Mouse (Mus musculus) olfactory bulb, adult 2 months (tissue): ENCODE measurements around the gene Draxin. TPM values are rescaled to one million over a fixed set of nuclear protein-coding genes. Genes with fewer than 3 reads are reported as not detected.

Experiments
- H3K27ac ChIP-seq: fragments of 200-500 bp; 2 replicates; pipeline ENCODE4 v1.5.1; 2012; ENCODE audit warnings: low read depth, low read length; ENCODE audit not compliant: insufficient read depth
- H3K4me1 ChIP-seq: fragments of 200-500 bp; 2 replicates; pipeline ENCODE4 v1.6.1; 2012; ENCODE audit warnings: low read length; ENCODE audit not compliant: control insufficient read depth, insufficient read depth
- H3K4me3 ChIP-seq: fragments of 200-500 bp; 2 replicates; pipeline ENCODE4 v1.5.1; 2012; ENCODE audit warnings: mild to moderate bottlenecking, low read depth, low read length, moderate library complexity; ENCODE audit not compliant: insufficient read depth
- CTCF ChIP-seq: fragments of 200-500 bp; IDR thresholded peaks from 2 replicates; pipeline ENCODE4 v1.5.1; 2012; ENCODE audit warnings: low read depth, mild to moderate bottlenecking, low read length, moderate library complexity; ENCODE audit not compliant: insufficient read depth
- POLR2A ChIP-seq: fragments of 200-500 bp; IDR thresholded peaks from 2 replicates; pipeline ENCODE4 v1.6.1; 2012; ENCODE audit warnings: mild to moderate bottlenecking, low read depth, low read length, moderate library complexity; ENCODE audit not compliant: insufficient read depth
- WGBS: fragments of 180-500 bp; shearing (Covaris S2); methylation state at CpG from one replicate; pipeline ENCODE4 v1.1.7; 2018; 5-methylcytosine and 5-hydroxymethylcytosine counted together
- polyA plus RNA-seq: library from polyadenylated mRNA; stranded (reverse); fragments of >200 nt; gene quantifications from 2 replicates; pipeline ENCODE4 v1.2.4, GENCODE M21; 2012; ENCODE audit warnings: low replicate concordance; ENCODE audit not compliant: missing spikeins, insufficient read depth, insufficient read length

Draxin gene
- polyA plus RNA-seq, 1 experiment: not detected

DNA sequence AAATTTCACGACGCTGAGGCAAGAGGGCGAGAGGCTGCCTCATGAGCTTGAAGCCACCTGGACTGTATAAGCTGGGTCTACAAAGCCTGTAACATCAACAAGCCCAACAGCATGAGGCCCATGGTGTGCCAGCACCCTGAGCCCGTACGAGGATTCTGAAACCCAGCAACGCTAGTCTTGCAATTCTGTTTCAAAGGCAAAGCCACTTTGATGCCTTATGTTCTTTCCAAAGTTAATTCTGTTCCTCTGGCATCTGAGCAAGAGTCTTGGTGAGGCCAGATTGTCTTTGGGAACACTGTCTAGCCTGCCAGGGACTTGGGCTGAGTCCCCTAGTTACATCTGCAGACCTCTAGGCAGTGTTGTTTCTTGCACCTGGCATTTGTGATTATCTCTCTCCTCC lies 71.5 kb downstream of the Draxin start:
- Histone ChIP-seq H3K27ac (no peak overlapping the region), H3K4me3 (no peak overlapping the region), H3K4me1 (no peaks in the 10 kb centered on the region)
- TF ChIP-seq CTCF: no peak
- TF ChIP-seq POLR2A: no peak
- 72% methylated on average over 6 of the region's 6 CpGs for WGBS

DNA sequence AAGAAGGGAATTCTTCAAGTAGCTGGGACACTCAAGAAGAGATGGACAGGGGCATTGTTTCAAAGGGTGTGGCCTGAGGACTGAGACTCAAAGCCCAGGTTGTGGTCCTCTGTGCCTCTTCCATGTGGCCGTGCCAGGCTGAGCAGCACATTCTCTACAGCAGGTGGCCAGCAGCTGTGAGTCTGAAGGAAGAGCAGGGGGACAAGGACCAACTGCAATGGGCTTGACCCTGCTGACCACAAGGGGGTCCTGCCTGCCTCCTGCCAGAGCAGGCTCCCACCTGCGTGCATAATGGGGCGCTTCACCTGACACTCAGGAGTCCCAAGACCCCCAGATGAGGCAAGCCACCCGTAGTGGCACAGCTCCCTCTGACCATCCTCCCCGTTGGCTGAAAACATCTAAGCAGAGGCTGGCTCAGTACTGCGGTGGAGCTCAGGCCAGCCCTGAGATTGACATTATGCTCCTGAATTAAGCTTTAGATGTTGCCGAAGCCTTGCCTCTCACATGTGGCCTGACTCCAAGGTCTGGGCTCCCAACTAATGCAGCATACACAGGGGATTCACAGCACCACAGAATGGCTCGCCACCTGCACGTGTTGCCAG lies 72.2 kb downstream of the Draxin start:
- Histone ChIP-seq H3K4me1 (no peaks in the 10 kb centered on the region), H3K27ac (no peak overlapping the region), H3K4me3 (no peak overlapping the region)
- 78% methylated on average over 9 of the region's 9 CpGs for WGBS
- TF ChIP-seq POLR2A (no peak), CTCF (no peak)

DNA sequence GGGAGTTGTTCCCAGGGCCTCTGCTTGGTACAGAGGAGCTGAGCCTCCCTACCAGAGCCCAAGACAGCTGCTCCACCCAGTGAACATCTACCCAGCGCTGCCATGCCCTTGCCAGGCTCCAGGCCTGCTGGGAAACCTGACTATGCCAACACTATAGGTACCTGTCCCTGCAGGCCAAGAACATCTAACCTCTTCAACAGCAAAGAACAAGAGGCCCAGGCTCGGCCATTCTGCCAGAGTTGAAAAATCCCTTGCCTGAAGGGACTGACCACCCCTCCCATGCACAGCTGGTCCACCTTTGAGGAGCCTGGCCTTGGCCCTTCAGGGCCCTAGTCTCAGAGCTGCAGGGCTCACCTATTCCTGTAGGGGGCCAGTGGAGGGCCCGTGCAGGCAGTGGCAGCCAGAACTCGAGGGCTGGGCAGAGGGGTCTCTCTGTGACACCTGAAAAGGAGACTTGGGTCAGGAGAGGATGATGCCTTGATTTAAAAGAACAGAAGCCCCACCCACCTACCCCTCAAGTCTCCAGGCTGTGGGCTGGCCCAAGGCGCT lies 72.8 kb downstream of the Draxin start:
- no peak overlapping the region for H3K4me3 ChIP-seq
- TF ChIP-seq POLR2A: no peak
- no peak; the same call in 1 of the 2 replicates for TF ChIP-seq CTCF
- no peak overlapping the region for H3K27ac ChIP-seq
- H3K4me1 ChIP-seq: no peaks in the 10 kb centered on the region
- 76% methylated on average over 5 of the region's 5 CpGs for WGBS

DNA sequence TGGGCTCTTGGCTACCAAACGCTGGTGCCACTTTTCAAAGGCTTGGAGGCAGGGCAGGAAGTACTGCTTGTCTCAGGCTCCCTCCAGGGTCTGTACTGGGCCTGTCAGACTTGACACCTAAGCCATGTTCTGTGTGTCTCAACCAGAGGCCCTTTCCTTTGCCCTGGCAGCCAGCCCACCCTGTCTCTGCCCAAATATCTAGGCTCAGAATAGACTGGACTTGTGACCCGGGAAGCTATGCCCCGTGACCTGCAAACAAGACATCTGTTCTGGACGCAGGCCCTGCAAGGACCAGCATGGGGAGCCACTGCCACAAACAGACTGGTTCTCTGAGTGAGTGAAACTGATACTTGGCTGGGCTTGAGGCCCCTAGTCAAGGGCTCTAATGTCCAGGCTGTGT lies 73.7 kb downstream of the Draxin start:
- no peak for TF ChIP-seq CTCF
- TF ChIP-seq POLR2A: no peak
- Histone ChIP-seq H3K27ac (no peak overlapping the region), H3K4me3 (no peak overlapping the region), H3K4me1 (no peaks in the 10 kb centered on the region)
- 84% methylated on average over 4 of the region's 4 CpGs for WGBS

DNA sequence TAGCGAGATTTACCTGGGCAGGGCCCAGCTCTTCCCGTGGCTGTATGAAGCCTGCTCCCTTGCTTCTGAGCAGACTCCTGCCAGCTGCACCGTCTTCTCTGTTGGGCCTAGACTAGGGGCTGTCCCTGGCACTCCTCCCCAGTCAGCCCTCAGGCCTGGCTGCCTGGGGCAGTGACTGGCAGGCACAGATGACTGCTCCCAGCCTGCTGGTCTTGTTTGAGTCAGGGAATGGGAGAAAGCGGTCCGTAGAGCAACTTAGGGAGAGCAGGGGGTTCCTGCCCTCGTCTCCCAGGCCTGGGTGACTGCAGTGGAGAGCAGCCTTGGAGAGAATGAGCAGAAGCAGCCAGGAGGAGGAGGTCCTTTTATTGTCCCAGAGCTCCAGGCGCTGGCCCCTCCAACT lies 74.3 kb downstream of the Draxin start:
- WGBS: 74% methylated on average over 7 of the region's 7 CpGs
- Histone ChIP-seq H3K4me1 (no peaks in the 10 kb centered on the region), H3K4me3 (no peak overlapping the region), H3K27ac (no peak overlapping the region)
- TF ChIP-seq CTCF (no peak), POLR2A (no peak)

DNA sequence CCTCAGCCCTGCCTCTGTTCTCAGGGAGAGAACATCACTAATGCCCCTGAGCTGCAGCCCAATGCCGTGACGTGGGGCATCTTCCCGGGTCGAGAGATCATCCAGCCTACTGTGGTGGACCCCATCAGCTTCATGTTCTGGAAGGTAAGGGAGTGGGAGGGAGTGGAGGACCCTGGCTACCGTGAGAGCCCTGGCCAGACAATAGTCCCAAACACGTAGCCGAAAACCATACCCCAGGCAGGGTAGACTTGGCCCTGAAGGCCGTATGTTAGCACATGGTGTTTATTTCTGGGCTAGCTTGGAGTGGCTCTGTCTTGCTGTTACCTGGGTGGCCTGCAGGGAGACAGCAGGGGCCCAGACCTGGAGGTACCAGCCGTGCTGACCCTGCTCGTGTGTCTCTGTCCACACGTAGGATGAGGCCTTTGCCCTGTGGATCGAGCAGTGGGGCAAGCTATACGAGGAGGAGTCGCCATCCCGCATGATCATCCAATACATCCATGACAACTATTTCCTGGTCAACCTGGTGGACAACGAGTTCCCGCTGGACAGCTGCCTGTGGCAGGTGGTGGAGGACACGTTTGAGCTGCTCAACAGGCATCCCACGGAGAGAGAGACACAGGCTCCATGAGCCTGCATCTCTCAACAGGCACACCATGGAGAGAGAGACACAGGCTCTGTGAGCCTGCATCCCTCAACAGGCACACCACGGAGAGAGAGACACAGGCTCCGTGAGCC lies 75.4 kb downstream of the Draxin start:
- 94% methylated on average over 21 of the region's 21 CpGs for WGBS
- Histone ChIP-seq H3K4me3 (no peak overlapping the region), H3K4me1 (no peaks in the 10 kb centered on the region), H3K27ac (no peak overlapping the region)
- TF ChIP-seq CTCF: no peak
- TF ChIP-seq POLR2A: no peak

GRCm38 (mm10) chr4:148053417-148053920 lies 77.0 kb downstream of the Draxin start:
- H3K4me1 ChIP-seq: no peaks in the 10 kb centered on the region
- no peak overlapping the region for H3K27ac ChIP-seq
- H3K4me3 ChIP-seq: no peak overlapping the region
- TF ChIP-seq POLR2A (no peak), CTCF (no peak)
- WGBS: 92% methylated on average over 12 of the region's 12 CpGs

GRCm38 (mm10) chr4:148052976-148053375 lies 77.5 kb downstream of the Draxin start:
- H3K27ac ChIP-seq: no peak overlapping the region
- no peaks in the 10 kb centered on the region for H3K4me1 ChIP-seq
- H3K4me3 ChIP-seq: no peak overlapping the region
- 68% methylated on average over 2 of the region's 2 CpGs for WGBS
- TF ChIP-seq CTCF: no peak
- TF ChIP-seq POLR2A: no peak

DNA sequence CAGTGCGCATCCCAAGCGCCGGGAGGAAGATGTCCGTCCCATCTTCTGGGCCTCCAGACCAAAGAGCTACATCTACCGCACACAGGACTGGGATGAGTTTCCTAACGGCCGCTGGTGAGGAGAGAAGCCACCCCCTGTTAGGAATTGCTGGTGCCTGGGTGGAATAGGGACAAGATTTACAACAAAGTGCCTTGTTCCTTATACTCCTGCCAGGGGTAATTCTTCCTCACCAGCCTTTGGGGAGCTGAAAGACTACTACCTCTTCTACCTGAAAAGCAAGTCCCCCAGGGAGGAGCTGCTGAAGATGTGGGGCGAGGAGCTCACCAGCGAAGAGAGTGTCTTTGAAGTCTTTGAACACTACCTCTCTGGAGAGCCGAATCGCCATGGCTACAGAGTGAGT lies 78.6 kb downstream of the Draxin start:
- TF ChIP-seq CTCF: no peak
- TF ChIP-seq POLR2A: no peak
- Histone ChIP-seq H3K4me3 (no peak overlapping the region), H3K27ac (no peak overlapping the region), H3K4me1 (no peaks in the 10 kb centered on the region)
- WGBS: 90% methylated on average over 11 of the region's 11 CpGs
